Mouse (Mus musculus) bone marrow macrophage, adult 2 months (primary cell): ENCODE results near the gene Grm1. TPM values are rescaled to one million over a fixed set of nuclear protein-coding genes. Genes with fewer than 3 reads are reported as not detected.
"Not testable (repeated sequence)": the region's sequence is repeated elsewhere in the genome, so short reads cannot be mapped to it uniquely, and the experiment has no call there.

Experiments
- H3K27ac ChIP-seq: 2 replicates; pipeline ENCODE4 v1.5.1; 2012; ENCODE audit warnings: low read depth, low read length; ENCODE audit not compliant: insufficient read depth
- H3K4me1 ChIP-seq: 2 replicates; pipeline ENCODE4 v1.6.1; 2012; ENCODE audit warnings: low read length; ENCODE audit not compliant: control insufficient read depth, insufficient read depth
- H3K4me3 ChIP-seq: 2 replicates; pipeline ENCODE4 v1.5.1; 2012; ENCODE audit warnings: mild to moderate bottlenecking, low read length, moderate library complexity; ENCODE audit not compliant: insufficient read depth
- CTCF ChIP-seq: IDR thresholded peaks from 2 replicates; pipeline ENCODE4 v1.5.1; 2012; ENCODE audit warnings: low read depth, mild to moderate bottlenecking, low read length, moderate library complexity
- POLR2A ChIP-seq: IDR thresholded peaks from 2 replicates; pipeline ENCODE4 v1.6.1; 2012; ENCODE audit warnings: mild to moderate bottlenecking, low read depth, low read length, borderline replicate concordance
- polyA plus RNA-seq: library from polyadenylated mRNA; stranded (reverse); fragments of >200 nt; gene quantifications from 2 replicates; pipeline ENCODE4 v1.2.4, GENCODE M21; 2012; ENCODE audit not compliant: missing spikeins, insufficient read depth, insufficient read length

The Grm1 gene
- polyA plus RNA-seq, 1 experiment, result not detected

DNA sequence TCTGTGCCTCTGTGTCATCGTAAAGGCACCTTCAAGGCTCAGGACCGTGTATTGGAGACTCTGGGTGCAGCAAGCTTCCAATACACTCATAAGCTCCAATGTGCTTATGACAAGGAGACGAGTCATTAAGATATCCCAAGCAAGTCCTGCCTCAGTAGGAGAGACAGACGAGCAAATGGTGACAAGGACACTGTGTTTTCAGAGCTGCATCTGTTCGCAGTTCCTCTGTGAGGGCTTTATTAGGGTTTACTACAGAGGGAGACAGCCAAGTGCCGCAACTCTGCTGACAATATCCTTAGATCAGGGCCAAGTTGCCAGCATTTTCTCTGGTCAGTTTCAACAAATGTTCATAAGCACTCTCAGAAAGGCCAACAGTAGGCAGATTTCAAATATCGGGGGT, 32.8 kb downstream of the Grm1 start:
- Histone ChIP-seq H3K4me1 (no peaks in the 10 kb centered on the region), H3K4me3 (no peak overlapping the region), H3K27ac (no peak overlapping the region)
- no peak for TF ChIP-seq CTCF

DNA sequence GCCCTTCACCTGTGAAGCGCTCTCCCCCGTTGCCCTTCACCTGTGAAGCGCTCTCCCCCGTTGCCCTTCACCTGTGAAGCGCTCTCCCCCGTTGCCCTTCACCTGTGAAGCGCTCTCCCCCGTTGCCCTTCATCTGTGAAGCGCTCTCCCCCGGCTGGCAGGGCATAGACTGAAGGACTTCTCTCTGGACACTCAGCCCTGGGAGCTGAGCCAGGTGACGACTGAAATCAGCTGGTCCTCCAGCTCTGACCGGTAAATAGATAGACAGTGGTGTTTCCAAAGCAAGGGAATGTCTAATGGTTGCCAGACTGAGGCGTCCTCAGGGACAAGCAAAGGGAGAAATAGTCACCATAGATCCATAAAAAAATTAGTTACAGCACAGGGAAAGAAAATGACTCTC, 36.7 kb downstream of the Grm1 start:
- H3K4me1 ChIP-seq, H3K4me3 ChIP-seq, H3K27ac ChIP-seq: not testable (repeated sequence)

- no peak overlapping the region for H3K4me3 ChIP-seq
- TF ChIP-seq CTCF, result no peak
- TF ChIP-seq POLR2A, result no peak
- no peaks in the 10 kb centered on the region for H3K4me1 ChIP-seq
- no peak overlapping the region for H3K27ac ChIP-seq
These were observed 37.6 kb downstream of the Grm1 start for GRCm38 (mm10) chr10:11044455-11045106.

- Histone ChIP-seq H3K27ac (no peak overlapping the region), H3K4me3 (no peak overlapping the region), H3K4me1 (no peaks in the 10 kb centered on the region)
- TF ChIP-seq CTCF (no peak), POLR2A (no peak)
These were observed 42.8 kb downstream of the Grm1 start for GRCm38 (mm10) chr10:11039323-11039722.

DNA sequence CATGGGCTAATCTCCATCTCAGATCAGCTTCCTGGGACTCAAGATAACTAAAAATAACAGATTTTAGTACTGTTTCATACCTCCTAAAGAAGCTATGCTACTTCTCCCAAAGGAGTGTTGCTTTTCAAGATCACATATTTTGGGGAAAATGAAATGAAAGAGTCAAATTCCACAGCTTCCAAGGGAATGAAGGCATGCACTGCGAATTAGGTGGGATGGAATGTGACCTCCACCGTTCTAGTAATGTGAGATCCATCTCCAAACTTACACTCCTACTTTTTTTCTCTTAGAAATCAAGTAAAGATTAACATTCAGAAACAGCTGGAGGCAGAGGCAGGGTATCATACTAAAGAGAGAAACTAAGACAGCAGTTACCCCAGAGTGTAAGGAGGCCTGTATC, 49.9 kb downstream of the Grm1 start:
- no peak overlapping the region for H3K4me3 ChIP-seq
- H3K4me1 ChIP-seq, result no peaks in the 10 kb centered on the region
- no peak overlapping the region for H3K27ac ChIP-seq
- TF ChIP-seq CTCF (no peak), POLR2A (no peak)

GRCm38 (mm10) chr10:11025764-11026518, 56.2 kb downstream of the Grm1 start:
- H3K4me3 ChIP-seq, result no peak overlapping the region
- no peak for TF ChIP-seq CTCF
- H3K27ac ChIP-seq, result no peak overlapping the region
- no peaks in the 10 kb centered on the region for H3K4me1 ChIP-seq

GRCm38 (mm10) chr10:11018970-11019531, 63.1 kb downstream of the Grm1 start:
- no peaks in the 10 kb centered on the region for H3K4me1 ChIP-seq
- H3K4me3 ChIP-seq, result no peak overlapping the region
- TF ChIP-seq CTCF, result no peak
- no peak for TF ChIP-seq POLR2A
- no peak overlapping the region for H3K27ac ChIP-seq

DNA sequence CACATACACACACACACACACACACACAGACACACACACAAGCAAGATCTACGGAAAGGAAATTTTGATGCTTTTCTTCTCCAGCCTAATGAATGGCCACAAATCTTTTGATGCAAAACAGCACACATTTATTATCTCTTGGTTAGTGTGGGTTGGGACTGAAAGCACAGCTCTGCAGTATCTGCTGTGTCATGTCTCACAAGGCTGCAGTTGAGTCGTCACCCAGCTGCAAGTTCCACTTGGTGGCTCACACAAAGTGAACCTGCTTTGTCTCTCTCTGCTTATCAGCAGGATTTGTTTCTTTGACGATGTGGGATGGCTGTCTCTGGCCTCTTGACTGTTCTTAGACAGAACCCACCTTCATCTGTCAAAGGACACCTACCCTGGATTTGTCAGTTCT, 68.5 kb downstream of the Grm1 start:
- TF ChIP-seq POLR2A, result no peak
- no peak for TF ChIP-seq CTCF
- Histone ChIP-seq H3K4me3 (no peak overlapping the region), H3K4me1 (no peaks in the 10 kb centered on the region), H3K27ac (no peak overlapping the region)

DNA sequence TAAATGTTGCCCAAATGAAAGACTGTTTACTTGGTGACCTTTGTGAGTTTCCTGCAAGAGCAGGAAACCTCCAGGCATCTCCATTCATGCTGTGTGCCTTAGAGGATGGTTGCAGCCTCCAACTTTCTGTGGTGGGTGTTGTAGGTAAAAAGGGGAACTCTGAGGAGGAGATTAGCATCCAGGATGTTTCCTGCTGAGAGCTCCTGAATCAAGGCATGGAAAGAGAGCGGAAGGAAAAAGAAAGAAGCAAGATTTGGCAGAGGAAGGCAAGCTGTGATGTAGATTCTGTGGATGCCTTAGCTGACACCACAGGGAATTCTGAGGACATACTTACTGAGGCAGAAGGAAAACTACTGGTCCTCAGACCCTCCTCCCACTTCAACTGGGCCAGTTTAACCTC, 85.4 kb downstream of the Grm1 start:
- no peak for TF ChIP-seq CTCF
- TF ChIP-seq POLR2A, result no peak
- Histone ChIP-seq H3K4me1 (no peaks in the 10 kb centered on the region), H3K27ac (no peak overlapping the region), H3K4me3 (no peak overlapping the region)

DNA sequence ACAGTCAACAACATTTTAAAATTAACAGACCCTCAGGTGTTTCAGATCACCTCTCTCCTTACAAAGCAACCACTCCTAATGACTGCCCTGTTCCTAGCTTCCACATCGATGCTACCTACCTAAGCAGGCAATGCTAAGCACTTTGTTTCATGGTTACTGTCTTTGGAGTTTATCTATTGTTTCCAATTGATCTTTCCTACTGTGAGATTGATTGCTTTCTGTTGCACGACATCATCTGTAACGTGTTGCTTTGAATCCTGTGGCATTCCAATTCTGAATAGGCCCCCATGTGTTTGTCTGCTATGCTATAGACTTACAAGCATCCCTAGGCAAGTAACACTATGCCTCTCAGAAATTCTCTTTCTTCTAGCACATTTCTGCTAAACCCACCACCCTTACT, 90.4 kb downstream of the Grm1 start:
- H3K4me3 ChIP-seq, result no peak overlapping the region
- no peaks in the 10 kb centered on the region for H3K4me1 ChIP-seq
- TF ChIP-seq CTCF (no peak), POLR2A (no peak)
- H3K27ac ChIP-seq, result no peak overlapping the region
